Mouse (Mus musculus): ENCODE results near the gene Map7. TPM values are rescaled to one million over a fixed set of nuclear protein-coding genes. Genes with fewer than 3 reads are reported as not detected.

Map7 gene
- polyA plus RNA-seq, 1 experiment, result 88.4 TPM

- no peaks in the 10 kb centered on the region for H3K27me3 ChIP-seq (ENCODE audit: control insufficient read depth, insufficient read depth, low read length)
- peak overlapping the region; percentile 59 for H3K27ac ChIP-seq (ENCODE audit: insufficient read depth, low read length)
- no peak for TF ChIP-seq CTCF (IDR thresholded peaks at IDR 0.05; ENCODE audit: borderline replicate concordance, insufficient read depth, low read depth, low read length)
- WGBS, result 37% methylated on average over 13 of the region's 13 CpGs
- H3K4me1 ChIP-seq (ENCODE audit: control insufficient read depth, insufficient read depth, low read length), result peaks cover 17% of the 10 kb centered on the region
- H3K4me3 ChIP-seq (replicated peaks; ENCODE audit: insufficient read depth, low read depth, low read length), result no peak overlapping the region
- DNase-seq, result no peak
These were observed 46.7 kb downstream of the Map7 start for GRCm38 (mm10) chr10:20194847-20195540.

DNA sequence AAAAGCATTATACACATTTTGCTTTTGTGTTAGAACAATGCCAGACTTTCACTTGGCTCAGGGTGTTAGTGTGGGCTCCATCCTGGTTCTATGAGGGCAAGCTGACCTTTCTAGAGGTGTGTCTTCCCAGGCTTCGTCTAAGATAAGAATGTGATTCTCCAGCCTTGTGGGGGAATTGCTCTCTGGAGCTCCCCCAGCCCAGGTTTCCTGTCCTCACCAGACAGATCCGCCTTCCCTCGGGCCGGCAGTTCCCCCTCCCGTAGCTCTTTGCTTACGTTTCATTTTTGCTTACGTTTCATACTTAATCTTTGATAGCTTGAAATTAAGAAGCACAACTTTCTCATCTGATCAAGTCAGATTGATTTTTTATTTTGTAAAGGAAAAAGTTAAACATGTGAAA lies 48.8 kb downstream of the Map7 start:
- Histone ChIP-seq H3K4me1 (ENCODE audit: control insufficient read depth, insufficient read depth, low read length) (peaks cover 19% of the 10 kb centered on the region), H3K27ac (ENCODE audit: insufficient read depth, low read length) (no peak overlapping the region; the same call in 1 of the 2 replicates), H3K27me3 (ENCODE audit: control insufficient read depth, insufficient read depth, low read length) (no peaks in the 10 kb centered on the region), H3K4me3 (replicated peaks; ENCODE audit: insufficient read depth, low read depth, low read length) (no peak overlapping the region)
- TF ChIP-seq POLR2A (IDR thresholded peaks at IDR 0.05; ENCODE audit: borderline replicate concordance, insufficient read depth, low read length) (no peak), CTCF (IDR thresholded peaks at IDR 0.05; ENCODE audit: borderline replicate concordance, insufficient read depth, low read depth, low read length) (no peak)
- DNase-seq, result no peak
- WGBS, result 88% methylated on average over 7 of the region's 7 CpGs

DNA sequence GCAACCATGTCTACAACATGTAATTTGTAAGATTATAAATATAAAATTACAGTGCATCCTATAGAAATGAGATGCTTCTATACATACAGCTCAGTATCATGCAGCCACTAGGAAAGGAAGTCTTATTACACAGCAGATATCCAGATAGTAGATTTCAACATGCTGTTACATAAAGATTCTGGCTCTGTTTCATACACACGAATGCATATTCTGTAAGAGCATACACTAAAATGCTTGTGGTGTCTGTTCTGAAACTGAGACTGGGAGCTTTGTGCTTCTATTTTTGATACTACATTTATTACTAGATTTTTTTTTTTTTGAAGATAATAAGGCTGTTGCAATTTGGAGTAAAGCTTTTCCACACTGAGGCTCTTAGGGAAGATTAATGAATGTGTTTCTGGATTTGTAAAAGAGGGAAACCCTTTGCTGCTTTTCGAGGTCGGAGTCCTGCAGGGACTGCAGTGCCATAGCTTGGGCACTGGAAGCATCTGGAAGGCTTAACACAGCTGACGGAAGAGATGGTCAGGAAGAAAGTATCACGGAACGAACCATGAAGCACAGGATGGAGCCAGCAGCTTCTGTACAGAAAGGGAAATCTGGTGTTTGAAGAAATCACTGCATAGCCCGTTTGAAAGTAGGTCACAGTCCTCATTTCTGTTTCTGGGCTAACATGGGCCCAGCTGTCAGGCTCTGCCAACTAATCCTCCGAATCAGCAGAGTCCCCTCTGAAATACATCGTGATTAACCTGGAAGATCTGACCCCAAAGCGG lies 50.9 kb downstream of the Map7 start:
- H3K4me3 ChIP-seq (replicated peaks; ENCODE audit: insufficient read depth, low read depth, low read length), result peak overlapping the region; percentile 35
- TF ChIP-seq POLR2A (IDR thresholded peaks at IDR 0.05; ENCODE audit: borderline replicate concordance, insufficient read depth, low read length) (no peak), CTCF (IDR thresholded peaks at IDR 0.05; ENCODE audit: borderline replicate concordance, insufficient read depth, low read depth, low read length) (no peak)
- peak overlapping the region; percentile 96 for H3K27ac ChIP-seq (ENCODE audit: insufficient read depth, low read length)
- 14% methylated on average over 10 of the region's 10 CpGs for WGBS
- H3K27me3 ChIP-seq (ENCODE audit: control insufficient read depth, insufficient read depth, low read length), result no peaks in the 10 kb centered on the region
- H3K4me1 ChIP-seq (ENCODE audit: control insufficient read depth, insufficient read depth, low read length), result peaks cover 19% of the 10 kb centered on the region
- peak; percentile 66 for DNase-seq

- Histone ChIP-seq H3K27ac (ENCODE audit: insufficient read depth, low read length) (no peak overlapping the region), H3K4me3 (replicated peaks; ENCODE audit: insufficient read depth, low read depth, low read length) (no peak overlapping the region), H3K4me1 (ENCODE audit: control insufficient read depth, insufficient read depth, low read length) (peaks cover 19% of the 10 kb centered on the region), H3K27me3 (ENCODE audit: control insufficient read depth, insufficient read depth, low read length) (no peaks in the 10 kb centered on the region)
- no peak for TF ChIP-seq CTCF (IDR thresholded peaks at IDR 0.05; ENCODE audit: borderline replicate concordance, insufficient read depth, low read depth, low read length)
- no peak for TF ChIP-seq POLR2A (IDR thresholded peaks at IDR 0.05; ENCODE audit: borderline replicate concordance, insufficient read depth, low read length)
- DNase-seq, result no peak
- WGBS, result 70% methylated on average over 3 of the region's 3 CpGs
These were observed 53.0 kb downstream of the Map7 start for GRCm38 (mm10) chr10:20201236-20201635.

DNA sequence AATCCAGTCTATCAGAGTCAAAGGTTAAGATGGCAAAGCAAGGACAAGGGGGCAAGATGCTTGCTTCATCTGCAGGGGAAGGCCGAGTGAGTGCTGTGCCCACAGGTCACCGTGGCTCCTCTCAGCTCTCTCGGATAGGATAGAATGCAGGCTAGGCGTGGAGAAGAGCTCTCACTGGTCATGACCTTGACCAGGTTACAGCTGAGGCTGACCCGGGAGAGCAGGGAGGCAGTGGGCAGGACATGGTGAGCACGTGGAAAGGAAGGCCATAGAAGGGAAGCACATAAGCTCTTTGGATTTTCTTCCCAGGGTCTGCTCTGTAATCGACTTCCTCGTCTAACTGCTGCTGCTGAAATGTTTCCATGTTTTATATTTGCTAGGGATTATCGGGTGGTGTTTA lies 53.9 kb downstream of the Map7 start:
- 81% methylated on average over 9 of the region's 9 CpGs for WGBS
- peaks cover 19% of the 10 kb centered on the region for H3K4me1 ChIP-seq (ENCODE audit: control insufficient read depth, insufficient read depth, low read length)
- no peak overlapping the region for H3K4me3 ChIP-seq (replicated peaks; ENCODE audit: insufficient read depth, low read depth, low read length)
- no peak for TF ChIP-seq POLR2A (IDR thresholded peaks at IDR 0.05; ENCODE audit: borderline replicate concordance, insufficient read depth, low read length)
- TF ChIP-seq CTCF (IDR thresholded peaks at IDR 0.05; ENCODE audit: borderline replicate concordance, insufficient read depth, low read depth, low read length), result no peak
- H3K27me3 ChIP-seq (ENCODE audit: control insufficient read depth, insufficient read depth, low read length), result no peaks in the 10 kb centered on the region
- H3K27ac ChIP-seq (ENCODE audit: insufficient read depth, low read length), result peak overlapping the region; percentile 51; the same call in 1 of the 2 replicates
- no peak for DNase-seq

DNA sequence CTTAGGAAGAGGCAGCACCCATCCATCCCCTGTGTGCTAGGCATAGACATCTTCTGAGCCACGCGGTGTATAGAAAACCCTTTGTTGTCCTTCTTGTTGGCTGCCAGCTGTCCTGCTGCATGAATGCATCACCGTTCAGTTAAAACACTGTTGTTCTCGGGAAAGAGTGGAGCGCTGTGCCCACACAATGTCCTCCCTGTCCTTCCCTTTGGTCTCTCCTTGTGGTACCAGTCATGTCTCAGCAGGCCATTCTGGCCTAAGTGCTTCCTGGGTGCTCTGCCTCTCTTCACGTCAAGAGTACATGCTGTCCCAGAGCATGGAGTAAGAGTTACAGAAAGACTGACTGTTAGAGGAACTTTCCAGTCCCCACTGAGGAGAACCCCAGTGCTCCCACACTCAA lies 54.5 kb downstream of the Map7 start:
- Histone ChIP-seq H3K4me1 (ENCODE audit: control insufficient read depth, insufficient read depth, low read length) (peaks cover 19% of the 10 kb centered on the region), H3K4me3 (replicated peaks; ENCODE audit: insufficient read depth, low read depth, low read length) (no peak overlapping the region), H3K27me3 (ENCODE audit: control insufficient read depth, insufficient read depth, low read length) (no peaks in the 10 kb centered on the region), H3K27ac (ENCODE audit: insufficient read depth, low read length) (no peak overlapping the region)
- peak in 1 of 2 experiments; percentile 36 for DNase-seq
- TF ChIP-seq POLR2A (IDR thresholded peaks at IDR 0.05; ENCODE audit: borderline replicate concordance, insufficient read depth, low read length) (no peak), CTCF (IDR thresholded peaks at IDR 0.05; ENCODE audit: borderline replicate concordance, insufficient read depth, low read depth, low read length) (no peak)
- WGBS, result 71% methylated on average over 6 of the region's 6 CpGs

GRCm38 (mm10) chr10:20203502-20203901 lies 55.2 kb downstream of the Map7 start:
- Histone ChIP-seq H3K4me3 (replicated peaks; ENCODE audit: insufficient read depth, low read depth, low read length) (no peak overlapping the region), H3K4me1 (ENCODE audit: control insufficient read depth, insufficient read depth, low read length) (peaks cover 15% of the 10 kb centered on the region), H3K27ac (ENCODE audit: insufficient read depth, low read length) (no peak overlapping the region; the same call in 1 of the 2 replicates), H3K27me3 (ENCODE audit: control insufficient read depth, insufficient read depth, low read length) (no peaks in the 10 kb centered on the region)
- 98% methylated on average over 6 of the region's 6 CpGs for WGBS
- TF ChIP-seq POLR2A (IDR thresholded peaks at IDR 0.05; ENCODE audit: borderline replicate concordance, insufficient read depth, low read length) (no peak), CTCF (IDR thresholded peaks at IDR 0.05; ENCODE audit: borderline replicate concordance, insufficient read depth, low read depth, low read length) (no peak)
- DNase-seq, result no peak
